Mouse (Mus musculus): ENCODE measurements around the gene Mars. TPM values are rescaled to one million over a fixed set of nuclear protein-coding genes. Genes with fewer than 3 reads are reported as not detected.

Mars gene
- polyA plus RNA-seq, 1 experiment from 2014 or later: 249 TPM

GRCm38 (mm10) chr10:127350594-127351284 lies 39.2 kb upstream of the Mars start:
- Histone ChIP-seq H3K9ac (ENCODE audit: low read depth, low read length) (peak overlapping the region; percentile 20; the same call in 1 of the 2 replicates), H3K36me3 (ENCODE audit: control insufficient read depth, insufficient read depth, low read length) (no peaks in the 10 kb centered on the region), H3K4me2 (peak overlapping the region; percentile 56), H3K27ac (ENCODE audit: low read depth, low read length) (no peak overlapping the region), H3K9me3 (ENCODE audit: control insufficient read depth, low read length) (no peaks in the 10 kb centered on the region), H3K27me3 (replicated peaks; ENCODE audit: control insufficient read depth, insufficient read depth, low read length) (no peaks in the 10 kb centered on the region), H3K4me1 (replicated peaks; ENCODE audit: control insufficient read depth, insufficient read depth, low read length) (peaks cover 2% of the 10 kb centered on the region; the same call in 1 of the 2 replicates), H3K4me3 (ENCODE audit: low read depth, low read length) (peak overlapping the region; percentile 7; the same call in 1 of the 2 replicates)
- WGBS: 13% methylated on average over 24 of the region's 24 CpGs
- peak; percentile 70 for DNase-seq (ENCODE audit: low spot score)
- ATAC-seq (replicated peaks; ENCODE audit: low FRiP score): peak; percentile 62

GRCm38 (mm10) chr10:127349810-127350209 lies 38.2 kb upstream of the Mars start:
- no peaks in the 10 kb centered on the region for H3K27me3 ChIP-seq (replicated peaks; ENCODE audit: control insufficient read depth, insufficient read depth, low read length)
- WGBS: 72% methylated on average over 8 of the region's 8 CpGs

DNA sequence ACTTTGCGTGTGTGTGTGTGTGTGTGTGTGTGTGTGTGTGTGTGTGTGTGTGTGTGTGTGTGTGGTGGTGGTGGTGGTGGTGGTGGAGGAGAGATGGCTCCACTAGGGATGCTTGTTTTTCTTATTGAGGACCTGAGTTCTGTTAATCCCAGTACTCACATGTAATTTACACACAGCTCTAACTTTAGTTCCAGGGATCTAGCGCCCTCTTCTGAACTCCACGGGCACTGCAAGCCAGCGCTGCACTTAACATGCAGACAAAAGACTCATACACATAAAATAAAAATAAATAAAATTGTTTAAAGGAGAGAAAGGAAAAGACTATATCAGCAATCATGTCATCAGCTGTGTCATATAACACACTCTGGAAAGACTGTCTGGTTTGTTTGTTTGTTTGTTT lies 37.4 kb upstream of the Mars start:
- Histone ChIP-seq H3K4me1 (replicated peaks; ENCODE audit: control insufficient read depth, insufficient read depth, low read length) (peaks cover 2% of the 10 kb centered on the region; the same call in 1 of the 2 replicates), H3K4me2 (no peak overlapping the region), H3K36me3 (ENCODE audit: control insufficient read depth, insufficient read depth, low read length) (no peaks in the 10 kb centered on the region), H3K27me3 (replicated peaks; ENCODE audit: control insufficient read depth, insufficient read depth, low read length) (no peaks in the 10 kb centered on the region), H3K9ac (ENCODE audit: low read depth, low read length) (no peak overlapping the region), H3K4me3 (ENCODE audit: low read depth, low read length) (no peak overlapping the region), H3K9me3 (ENCODE audit: control insufficient read depth, low read length) (no peaks in the 10 kb centered on the region), H3K27ac (ENCODE audit: low read depth, low read length) (no peak overlapping the region)
- WGBS: 73% methylated on average over 4 of the region's 4 CpGs
- no peak for ATAC-seq (replicated peaks; ENCODE audit: low FRiP score)
- DNase-seq (ENCODE audit: low spot score): no peak

More at GRCm38 (mm10) chr10:127349810-127350209, 38.2 kb upstream of the Mars start:
- no peak for DNase-seq (ENCODE audit: low spot score)
- peaks cover 2% of the 10 kb centered on the region; the same call in 1 of the 2 replicates for H3K4me1 ChIP-seq (replicated peaks; ENCODE audit: control insufficient read depth, insufficient read depth, low read length)
- H3K4me3 ChIP-seq (ENCODE audit: low read depth, low read length): no peak overlapping the region
- H3K36me3 ChIP-seq (ENCODE audit: control insufficient read depth, insufficient read depth, low read length): no peaks in the 10 kb centered on the region
- no peak overlapping the region for H3K27ac ChIP-seq (ENCODE audit: low read depth, low read length)
- no peaks in the 10 kb centered on the region for H3K9me3 ChIP-seq (ENCODE audit: control insufficient read depth, low read length)
- no peak overlapping the region for H3K9ac ChIP-seq (ENCODE audit: low read depth, low read length)
- no peak for ATAC-seq (replicated peaks; ENCODE audit: low FRiP score)
- no peak overlapping the region for H3K4me2 ChIP-seq

- no peaks in the 10 kb centered on the region for H3K36me3 ChIP-seq (ENCODE audit: control insufficient read depth, insufficient read depth, low read length)
- no peak overlapping the region for H3K4me2 ChIP-seq
- no peak overlapping the region for H3K9ac ChIP-seq (ENCODE audit: low read depth, low read length)
- H3K27ac ChIP-seq (ENCODE audit: low read depth, low read length): no peak overlapping the region
- no peaks in the 10 kb centered on the region for H3K9me3 ChIP-seq (ENCODE audit: control insufficient read depth, low read length)
- 83% methylated on average over 3 of the region's 3 CpGs for WGBS
- H3K4me1 ChIP-seq (replicated peaks; ENCODE audit: control insufficient read depth, insufficient read depth, low read length): peaks cover 10% of the 10 kb centered on the region
- no peak overlapping the region for H3K4me3 ChIP-seq (ENCODE audit: low read depth, low read length)
- ATAC-seq (replicated peaks; ENCODE audit: low FRiP score) (no peak), DNase-seq (ENCODE audit: low spot score) (no peak)
- peaks cover 11% of the 10 kb centered on the region for H3K27me3 ChIP-seq (replicated peaks; ENCODE audit: control insufficient read depth, insufficient read depth, low read length)
Measured at GRCm38 (mm10) chr10:127346173-127346572, 34.6 kb upstream of the Mars start.

DNA sequence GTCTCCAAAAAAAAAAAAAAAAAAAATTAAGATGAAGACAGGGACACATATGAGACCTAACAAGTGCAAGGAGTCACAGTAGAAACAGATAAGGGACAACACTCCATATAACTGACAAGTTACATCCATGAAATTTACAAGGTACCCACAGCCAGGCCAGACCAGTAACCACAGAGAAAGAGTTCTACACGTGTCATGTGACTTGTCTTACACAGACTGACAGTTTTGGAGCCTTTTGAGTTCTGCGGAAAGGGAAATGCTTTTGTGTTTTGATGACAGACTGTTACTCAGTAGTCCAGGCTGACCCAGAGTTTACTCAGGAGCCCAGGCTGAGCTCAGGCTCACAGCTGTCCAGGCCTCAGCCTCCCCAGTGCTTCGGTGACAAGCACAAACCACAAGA lies 31.4 kb upstream of the Mars start:
- Histone ChIP-seq H3K4me3 (ENCODE audit: low read depth, low read length) (no peak overlapping the region), H3K36me3 (ENCODE audit: control insufficient read depth, insufficient read depth, low read length) (no peaks in the 10 kb centered on the region), H3K9me3 (ENCODE audit: control insufficient read depth, low read length) (no peaks in the 10 kb centered on the region), H3K4me2 (no peak overlapping the region), H3K4me1 (replicated peaks; ENCODE audit: control insufficient read depth, insufficient read depth, low read length) (peaks cover 22% of the 10 kb centered on the region), H3K27ac (ENCODE audit: low read depth, low read length) (no peak overlapping the region), H3K27me3 (replicated peaks; ENCODE audit: control insufficient read depth, insufficient read depth, low read length) (peaks cover 36% of the 10 kb centered on the region), H3K9ac (ENCODE audit: low read depth, low read length) (no peak overlapping the region)
- ATAC-seq (replicated peaks; ENCODE audit: low FRiP score) (no peak), DNase-seq (ENCODE audit: low spot score) (no peak)
- 52% methylated on average over 3 of the region's 3 CpGs for WGBS

DNA sequence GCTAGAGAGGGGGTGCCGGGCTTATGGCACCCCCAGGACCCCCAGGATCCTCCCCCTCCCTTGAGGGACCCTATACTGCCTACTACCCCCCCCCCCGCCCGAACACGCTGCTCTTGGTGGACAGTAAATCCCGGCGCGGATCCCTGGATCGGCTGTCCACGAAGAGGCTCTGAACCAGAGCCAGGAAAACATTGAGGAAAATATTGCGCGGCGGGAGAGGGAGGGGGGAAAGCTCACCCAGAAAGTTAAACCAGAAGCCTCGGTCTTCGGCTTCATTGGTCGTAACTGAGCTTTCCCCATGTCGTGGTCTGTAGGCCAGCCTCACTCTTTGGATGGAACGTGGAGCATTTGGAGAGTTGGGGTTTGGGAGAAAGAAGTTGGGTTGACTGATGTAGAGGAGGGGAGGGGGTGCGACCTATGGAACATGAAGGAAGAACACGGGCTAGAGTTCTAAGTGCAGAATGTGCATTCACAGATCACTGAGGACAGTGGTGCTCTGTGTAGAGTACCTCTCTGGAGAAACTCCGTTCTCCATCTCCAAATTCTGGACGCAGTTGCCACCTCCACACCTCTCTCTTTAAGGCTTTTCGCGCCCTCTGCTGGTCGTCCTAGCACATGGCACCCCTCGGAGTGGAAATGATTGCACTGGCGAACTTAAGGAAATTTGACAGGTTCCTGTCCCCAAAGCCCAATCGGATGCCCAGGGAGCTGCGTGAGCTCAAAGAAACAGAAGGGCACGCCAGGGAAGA lies 30.5 kb upstream of the Mars start, which contains the start of gene Gli1:
Gene Gli1, minus strand, starts transcription at position 84 of the 749 bp plus-strand sequence.
- peaks cover 41% of the 10 kb centered on the region for H3K27me3 ChIP-seq (replicated peaks; ENCODE audit: control insufficient read depth, insufficient read depth, low read length)
- ATAC-seq (replicated peaks; ENCODE audit: low FRiP score): peak; percentile 41; the same call in 1 of the 2 replicates
- H3K4me3 ChIP-seq (ENCODE audit: low read depth, low read length): peak within 1 kb of the TSS; percentile 55
- WGBS: under 1% methylated on average over 29 of the region's 29 CpGs
- peak; percentile 79 for DNase-seq (ENCODE audit: low spot score)
- H3K9me3 ChIP-seq (ENCODE audit: control insufficient read depth, low read length): no peaks in the 10 kb centered on the region
- H3K36me3 ChIP-seq (ENCODE audit: control insufficient read depth, insufficient read depth, low read length): no peaks in the 10 kb centered on the region
- peak within 1 kb of the TSS; percentile 30; the same call in 1 of the 2 replicates for H3K9ac ChIP-seq (ENCODE audit: low read depth, low read length)
- H3K27ac ChIP-seq (ENCODE audit: low read depth, low read length): peak within 1 kb of the TSS; percentile 16
- peaks cover 22% of the 10 kb centered on the region for H3K4me1 ChIP-seq (replicated peaks; ENCODE audit: control insufficient read depth, insufficient read depth, low read length)
- peak within 1 kb of the TSS; percentile 95 for H3K4me2 ChIP-seq

DNA sequence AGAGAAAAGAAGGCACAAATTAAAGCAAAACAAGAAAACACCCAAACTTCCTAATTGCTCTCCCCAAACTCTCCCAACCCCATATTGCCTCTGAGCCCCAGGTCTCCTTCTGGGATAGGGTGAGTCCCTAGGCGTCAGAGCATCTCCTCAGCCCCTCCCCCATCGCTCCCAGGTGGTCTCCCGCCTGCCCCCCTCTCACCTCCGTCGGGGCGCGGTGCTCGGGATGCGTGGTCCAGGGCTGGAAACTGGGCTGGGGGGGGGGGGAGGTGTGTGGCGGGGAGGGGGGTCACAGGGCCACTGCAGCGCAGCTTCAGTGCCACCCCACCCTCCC lies 29.7 kb upstream of the Mars start:
- DNase-seq (ENCODE audit: low spot score): no peak
- H3K27ac ChIP-seq (ENCODE audit: low read depth, low read length): peak overlapping the region; percentile 16
- peaks cover 22% of the 10 kb centered on the region for H3K4me1 ChIP-seq (replicated peaks; ENCODE audit: control insufficient read depth, insufficient read depth, low read length)
- WGBS: under 1% methylated on average over 10 of the region's 11 CpGs
- no peak for ATAC-seq (replicated peaks; ENCODE audit: low FRiP score)
- H3K9me3 ChIP-seq (ENCODE audit: control insufficient read depth, low read length): no peaks in the 10 kb centered on the region
- no peaks in the 10 kb centered on the region for H3K36me3 ChIP-seq (ENCODE audit: control insufficient read depth, insufficient read depth, low read length)
- H3K4me3 ChIP-seq (ENCODE audit: low read depth, low read length): peak overlapping the region; percentile 55
- H3K9ac ChIP-seq (ENCODE audit: low read depth, low read length): peak overlapping the region; percentile 30; the same call in 1 of the 2 replicates
- H3K4me2 ChIP-seq: peak overlapping the region; percentile 95
- peaks cover 41% of the 10 kb centered on the region for H3K27me3 ChIP-seq (replicated peaks; ENCODE audit: control insufficient read depth, insufficient read depth, low read length)

GRCm38 (mm10) chr10:127340577-127341359 lies 29.2 kb upstream of the Mars start:
- H3K27me3 ChIP-seq (replicated peaks; ENCODE audit: control insufficient read depth, insufficient read depth, low read length): peaks cover 41% of the 10 kb centered on the region

More at GRCm38 (mm10) chr10:127340577-127341359, 29.2 kb upstream of the Mars start:
- H3K9me3 ChIP-seq (ENCODE audit: control insufficient read depth, low read length): no peaks in the 10 kb centered on the region
- peak overlapping the region; percentile 55 for H3K4me3 ChIP-seq (ENCODE audit: low read depth, low read length)
- WGBS: 3% methylated on average over 27 of the region's 27 CpGs
- peak overlapping the region; percentile 95 for H3K4me2 ChIP-seq
- peak overlapping the region; percentile 30; the same call in 1 of the 2 replicates for H3K9ac ChIP-seq (ENCODE audit: low read depth, low read length)
- peaks cover 22% of the 10 kb centered on the region for H3K4me1 ChIP-seq (replicated peaks; ENCODE audit: control insufficient read depth, insufficient read depth, low read length)
- no peak for ATAC-seq (replicated peaks; ENCODE audit: low FRiP score)
- H3K27ac ChIP-seq (ENCODE audit: low read depth, low read length): peak overlapping the region; percentile 16; the same call in 1 of the 2 replicates
- H3K36me3 ChIP-seq (ENCODE audit: control insufficient read depth, insufficient read depth, low read length): no peaks in the 10 kb centered on the region
- DNase-seq (ENCODE audit: low spot score): no peak
